Mouse (Mus musculus) regulatory T cell (primary cell): ENCODE measurements around the gene Cnp.
"Not testable (repeated sequence)": the region's sequence is repeated elsewhere in the genome, so short reads cannot be mapped to it uniquely, and the experiment has no call there.

Source experiments
- in situ Hi-C: fragments of 300-600 bp; cut with MboI, MseI; formaldehyde crosslinking; loops from one replicate; pipeline ENCODE4 v1.15.1; 2025; ENCODE audit warnings: high pct_unique_total_duplicates

Gene Cnp

DNA sequence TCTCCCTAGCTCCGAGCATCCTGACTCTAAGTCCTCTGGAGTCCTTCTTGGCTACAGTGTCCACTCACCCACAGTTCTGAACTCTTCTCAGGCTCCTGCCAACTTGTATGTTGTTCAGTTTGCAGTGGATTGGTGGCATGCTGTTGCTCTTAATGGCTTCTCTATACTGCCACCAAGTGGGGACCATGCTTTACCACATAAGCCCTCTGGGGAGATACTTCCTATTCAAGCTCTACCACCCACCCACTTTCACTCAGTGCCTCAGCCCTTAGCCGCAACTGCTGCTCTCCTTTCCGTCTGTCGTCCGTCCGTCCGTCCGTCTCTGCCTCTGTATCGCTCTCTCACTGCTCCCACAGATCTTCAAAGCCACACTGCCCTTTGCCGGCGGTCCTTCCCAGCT, 19.1 kb upstream of the Cnp start:
- in situ Hi-C loops, result loop anchor here (5.0 kb wide), 1 partner anchor 78 kb away; no protein-coding TSS in a partner anchor

DNA sequence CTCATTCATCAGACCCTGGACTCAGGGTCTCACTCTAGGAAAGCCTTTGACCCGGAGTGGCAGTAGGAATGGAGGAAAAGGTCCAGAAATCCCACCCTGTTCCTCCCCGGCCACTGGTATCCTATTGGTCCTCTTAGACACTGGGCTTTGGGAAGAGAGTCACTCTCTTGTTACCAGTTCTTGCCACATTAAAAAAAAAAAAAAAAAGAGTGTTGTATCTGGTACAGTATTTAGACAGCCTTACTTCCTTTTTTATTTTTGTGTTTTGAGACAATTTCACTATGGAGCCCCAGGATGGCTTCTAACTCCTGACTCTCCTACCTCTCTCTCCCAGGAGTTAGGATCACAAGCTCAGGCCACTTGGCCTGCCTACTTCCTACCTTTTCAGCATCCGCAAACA, 17.1 kb upstream of the Cnp start:
- in situ Hi-C loops, result loop anchor here (5.0 kb wide), 1 partner anchor 80 kb away; no protein-coding TSS in a partner anchor

DNA sequence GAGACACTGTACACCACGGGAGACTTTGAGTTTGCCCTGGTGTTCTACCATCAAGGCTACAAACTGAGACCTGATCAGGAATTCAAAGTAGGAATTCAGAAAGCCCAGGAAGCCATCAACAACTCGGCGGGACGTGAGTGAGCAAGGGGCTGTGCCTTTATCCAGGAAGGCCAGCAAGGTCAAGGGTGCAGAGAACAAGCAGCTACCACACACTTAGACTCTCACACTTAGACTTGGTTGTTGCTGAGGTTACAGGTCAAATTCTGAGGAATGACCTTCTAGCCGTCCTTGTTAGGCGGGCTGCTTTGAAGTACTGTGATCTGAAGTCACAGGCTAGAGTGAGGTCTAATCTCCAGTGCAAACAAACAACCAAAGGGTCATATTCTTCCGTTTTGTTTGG, 15.2 kb upstream of the Cnp start:
- in situ Hi-C loops, result loop anchor here (5.0 kb wide), 1 partner anchor 82 kb away; no protein-coding TSS in a partner anchor

DNA sequence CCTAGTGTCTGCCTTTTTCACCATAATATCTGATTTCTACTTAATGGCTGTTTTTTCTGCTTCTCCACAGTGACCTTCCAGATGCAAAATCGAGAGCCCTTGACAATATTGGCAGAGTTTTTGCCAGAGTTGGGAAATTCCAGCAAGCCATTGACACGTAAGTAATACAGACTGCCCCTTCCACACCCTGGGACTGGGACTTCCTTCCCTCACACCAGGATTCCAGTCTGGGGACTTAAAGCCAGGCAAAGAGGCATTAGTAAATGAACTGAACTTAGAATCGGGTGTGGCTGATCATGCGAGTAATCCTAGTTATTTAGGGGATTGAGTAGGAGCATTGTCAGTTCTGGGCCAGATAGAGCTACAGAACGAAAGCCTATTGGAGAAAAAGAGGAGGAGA, 13.0 kb upstream of the Cnp start:
- in situ Hi-C loops, result no loop called here

DNA sequence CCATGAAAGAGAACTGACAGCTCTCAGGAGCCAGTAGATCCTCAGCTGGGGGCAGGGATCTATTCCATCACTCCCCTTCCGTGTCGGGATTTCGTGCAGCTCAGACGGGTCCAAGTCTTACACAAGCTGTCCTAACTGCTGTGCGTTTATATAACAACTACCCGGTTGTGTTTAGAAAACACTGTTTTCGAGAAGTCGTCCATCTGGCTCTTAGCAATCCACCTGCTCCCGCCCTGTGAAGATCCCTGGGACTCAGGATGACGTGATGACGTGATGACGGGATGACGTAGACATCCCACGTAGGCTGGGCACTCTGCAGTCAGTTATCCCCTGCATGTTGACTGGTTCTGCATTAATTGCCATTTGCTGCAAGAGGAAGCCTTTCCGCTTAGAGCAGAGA, 10.4 kb upstream of the Cnp start:
- in situ Hi-C loops, result no loop called here

DNA sequence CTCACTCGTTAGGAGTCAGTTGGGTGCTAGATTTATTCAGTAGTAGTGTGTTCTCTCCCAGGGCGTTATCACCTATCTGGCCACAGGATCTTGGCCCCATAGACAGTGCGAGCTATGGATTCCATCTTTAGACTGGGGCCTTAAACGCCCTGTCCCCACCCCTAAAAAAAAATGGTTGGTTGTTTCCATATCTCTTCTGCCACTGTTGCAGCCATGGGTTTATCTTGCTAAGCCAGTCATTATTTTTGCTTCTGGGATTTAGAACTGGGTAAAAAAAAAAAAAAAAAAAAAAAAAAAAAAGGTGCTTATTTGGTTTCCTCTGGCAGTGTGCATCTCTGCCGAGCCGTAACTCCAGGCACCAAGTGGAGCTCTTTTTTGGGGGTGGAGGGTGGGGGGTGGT, 10.0 kb upstream of the Cnp start:
- in situ Hi-C loops, result loop anchor here (5.0 kb wide), 2 partner anchors 78 to 143 kb away; no protein-coding TSS in a partner anchor

DNA sequence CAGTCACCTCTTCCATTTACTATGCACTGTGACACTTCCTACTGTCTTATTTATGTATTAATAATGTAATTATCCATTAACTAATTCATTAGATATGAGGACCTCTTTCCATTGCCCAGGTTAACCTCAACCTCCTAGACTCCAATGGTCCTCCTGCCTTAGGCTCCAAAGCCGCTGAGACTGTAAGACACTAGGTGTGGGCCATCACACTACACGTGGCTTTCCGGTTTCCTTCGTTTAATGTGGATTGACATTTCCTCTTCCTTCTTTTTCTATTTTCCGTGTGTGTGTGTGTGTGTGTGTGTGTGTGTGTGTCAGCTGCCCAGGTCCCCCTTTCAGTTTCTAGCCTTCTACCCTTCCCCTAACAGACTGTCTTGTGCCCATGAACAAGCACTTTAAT, 7.5 kb upstream of the Cnp start:
- in situ Hi-C loops, result loop anchor here (5.0 kb wide), 2 partner anchors 75 to 140 kb away; no protein-coding TSS in a partner anchor

DNA sequence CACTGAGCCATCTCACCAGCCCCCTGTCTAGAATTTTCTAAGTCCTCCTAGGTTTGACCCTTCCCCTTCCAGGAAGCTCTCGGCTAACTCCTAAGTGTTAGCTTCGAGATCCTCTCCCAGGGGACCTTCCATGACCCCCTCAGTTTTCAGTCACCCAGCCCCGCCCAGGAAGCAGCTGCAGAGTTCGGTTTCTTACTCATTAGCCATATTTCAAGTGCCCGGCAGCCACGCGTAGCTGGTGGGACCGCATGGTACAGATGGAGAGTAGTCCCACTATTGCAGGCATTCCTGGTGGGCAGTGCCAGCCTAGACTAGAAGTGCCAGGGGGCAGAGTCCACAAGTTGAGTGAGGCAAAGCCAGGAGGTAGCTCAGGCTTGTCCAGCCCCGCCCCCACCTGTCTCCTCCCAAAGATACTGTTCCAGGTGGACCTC, 6.9 kb upstream of the Cnp start:
- in situ Hi-C loops, result loop anchor here (5.0 kb wide), 2 partner anchors 74 to 139 kb away; no protein-coding TSS in a partner anchor

DNA sequence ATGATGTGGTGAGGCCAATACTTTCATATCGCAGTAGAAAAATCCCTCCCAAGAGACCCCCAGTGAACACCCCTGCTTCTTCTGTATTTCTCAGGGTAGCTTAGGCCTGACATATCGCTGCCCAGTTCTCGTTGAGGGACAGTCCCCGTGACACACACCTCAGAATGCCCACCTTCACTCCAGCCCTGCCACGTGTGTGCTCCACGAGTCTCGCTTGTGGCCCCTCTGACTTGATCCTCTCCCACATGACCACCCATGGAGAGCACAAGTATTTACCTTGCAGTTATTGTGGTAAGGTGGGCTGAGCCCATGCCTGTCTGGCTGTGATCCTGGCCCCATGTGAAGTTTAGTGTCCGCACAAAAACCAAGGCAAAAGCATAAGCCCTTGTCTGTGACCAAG, 6.0 kb upstream of the Cnp start:
- in situ Hi-C loops, result loop anchor here (5.0 kb wide), 2 partner anchors 74 to 139 kb away; no protein-coding TSS in a partner anchor

DNA sequence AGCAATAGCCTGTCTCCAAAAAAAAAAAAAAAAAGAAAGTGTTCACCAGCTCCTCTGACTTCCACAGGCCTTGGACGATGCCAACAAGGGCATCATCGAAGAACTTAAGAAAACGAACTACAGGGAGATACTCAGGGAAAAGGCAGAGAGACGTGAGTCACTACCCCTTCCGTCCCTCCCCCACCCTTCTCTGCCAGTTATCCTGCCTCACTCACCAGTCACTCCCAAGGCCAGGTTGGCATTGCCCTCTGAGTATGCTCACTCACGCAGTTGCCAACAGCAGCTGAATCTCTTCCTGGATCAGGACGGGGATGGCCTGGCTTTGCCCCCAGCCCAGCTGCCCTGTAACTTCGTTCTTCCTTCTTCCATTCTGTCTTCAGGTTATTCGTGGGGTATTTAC, 4.9 kb upstream of the Cnp start:
- in situ Hi-C loops, result loop anchor here (5.0 kb wide), 2 partner anchors 73 to 138 kb away; no protein-coding TSS in a partner anchor

DNA sequence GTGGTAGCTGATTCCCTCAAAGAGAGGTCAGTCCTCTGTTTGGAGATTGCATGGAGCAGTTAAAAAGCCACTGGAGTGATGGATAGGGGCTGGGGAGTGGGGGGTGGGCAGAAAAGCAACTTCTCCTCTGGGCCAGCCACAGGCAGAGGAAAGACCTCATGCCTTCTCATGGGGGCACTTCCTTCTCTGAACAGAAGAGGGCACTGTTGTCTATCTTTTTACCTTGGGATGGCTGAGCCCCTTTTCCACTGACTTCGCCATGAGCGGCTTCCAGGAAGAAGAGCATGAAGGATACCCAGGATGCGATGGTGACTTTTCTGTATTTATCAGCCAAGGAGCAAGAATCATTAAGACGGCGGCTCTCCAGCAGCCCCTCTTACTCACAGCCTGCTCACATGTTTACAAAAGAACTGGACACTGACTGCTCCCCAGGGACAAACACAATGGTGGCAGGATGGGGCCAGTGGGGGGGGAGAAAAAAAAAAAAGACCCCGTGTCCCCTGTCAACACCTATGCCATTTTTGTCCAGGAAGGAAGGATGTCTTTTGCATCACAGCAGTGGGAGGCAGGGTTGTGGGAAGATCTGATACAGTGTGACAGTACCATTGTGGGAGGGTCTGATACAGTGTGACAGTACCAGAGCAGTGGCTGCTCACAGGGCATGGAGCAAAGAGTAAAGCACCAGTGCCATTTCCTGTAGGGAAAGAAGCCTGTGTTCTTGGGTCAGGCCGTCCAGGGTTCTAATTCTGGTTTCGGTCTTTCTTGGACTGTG, 4.1 kb upstream of the Cnp start:
- in situ Hi-C loops, result no loop called here

DNA sequence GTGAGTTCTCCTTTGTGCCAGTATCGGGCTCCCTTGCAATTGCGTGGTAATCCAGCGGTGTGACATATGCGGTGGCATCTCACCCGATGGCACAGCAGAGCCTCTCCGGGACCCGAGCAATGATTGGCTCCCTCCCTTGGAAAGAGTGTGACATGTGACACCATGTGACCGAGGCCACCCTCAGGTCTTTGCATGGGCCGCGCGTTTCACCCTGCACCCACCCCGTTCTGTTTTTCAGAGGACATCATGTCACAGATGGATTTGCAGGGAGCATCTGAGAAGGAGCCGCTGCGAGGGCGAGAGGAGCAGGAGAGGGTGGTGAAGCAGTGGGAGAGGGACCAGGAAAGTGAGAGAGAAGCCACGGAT, 3.5 kb upstream of the Cnp start:
- in situ Hi-C loops, result no loop called here

DNA sequence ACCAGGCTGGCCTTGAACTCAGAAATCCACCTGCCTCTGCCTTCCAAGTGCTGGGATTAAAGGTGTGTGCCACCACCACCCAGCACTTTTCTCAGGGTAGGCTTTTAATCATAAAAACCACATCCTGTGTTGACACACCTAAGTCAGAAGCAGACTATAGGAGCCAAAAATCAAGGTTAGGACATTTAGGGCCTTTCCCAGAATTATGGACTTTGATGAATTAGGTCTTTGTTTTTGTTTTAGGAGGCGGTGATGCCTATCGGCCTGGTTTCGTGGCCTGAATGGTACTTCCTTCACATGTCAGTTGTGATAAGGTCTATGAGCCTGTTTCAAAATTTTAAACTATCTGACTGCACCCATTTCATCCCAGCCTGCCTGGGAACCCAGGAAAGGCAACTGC, 516 bp upstream of the Cnp start:
- in situ Hi-C loops, result no loop called here

DNA sequence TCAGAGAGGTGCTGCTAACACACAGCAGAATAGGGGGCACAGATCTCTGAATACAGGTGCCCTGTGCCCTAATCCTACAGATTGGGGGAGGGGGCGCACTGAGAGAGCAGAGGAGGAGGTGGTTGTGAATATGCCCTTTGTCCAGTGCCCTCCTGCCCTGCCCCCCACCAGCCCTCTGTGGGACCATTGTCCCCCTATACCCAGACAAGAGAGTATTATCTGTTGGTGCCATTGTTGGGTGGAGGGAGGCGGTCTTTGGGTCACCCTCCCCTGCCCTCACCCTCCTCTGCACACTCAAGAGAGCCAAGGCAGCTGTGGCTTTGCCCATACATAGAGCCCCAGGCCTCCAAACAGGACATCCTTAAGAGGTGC, 766 bp downstream of the Cnp start:
- in situ Hi-C loops, result no loop called here

DNA sequence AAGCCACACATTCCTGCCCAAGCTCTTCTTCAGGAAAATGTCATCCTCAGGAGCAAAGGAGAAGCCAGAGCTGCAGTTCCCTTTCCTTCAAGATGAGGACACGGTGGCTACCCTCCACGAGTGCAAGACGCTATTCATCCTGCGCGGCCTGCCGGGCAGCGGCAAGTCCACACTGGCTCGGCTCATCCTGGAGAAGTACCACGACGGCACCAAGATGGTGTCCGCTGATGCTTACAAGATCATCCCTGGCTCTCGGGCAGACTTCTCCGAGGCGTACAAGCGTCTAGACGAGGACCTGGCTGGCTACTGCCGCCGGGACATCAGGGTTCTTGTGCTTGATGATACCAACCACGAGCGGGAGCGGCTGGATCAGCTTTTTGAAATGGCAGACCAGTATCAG, 1.6 kb downstream of the Cnp start:
- in situ Hi-C loops, result no loop called here

DNA sequence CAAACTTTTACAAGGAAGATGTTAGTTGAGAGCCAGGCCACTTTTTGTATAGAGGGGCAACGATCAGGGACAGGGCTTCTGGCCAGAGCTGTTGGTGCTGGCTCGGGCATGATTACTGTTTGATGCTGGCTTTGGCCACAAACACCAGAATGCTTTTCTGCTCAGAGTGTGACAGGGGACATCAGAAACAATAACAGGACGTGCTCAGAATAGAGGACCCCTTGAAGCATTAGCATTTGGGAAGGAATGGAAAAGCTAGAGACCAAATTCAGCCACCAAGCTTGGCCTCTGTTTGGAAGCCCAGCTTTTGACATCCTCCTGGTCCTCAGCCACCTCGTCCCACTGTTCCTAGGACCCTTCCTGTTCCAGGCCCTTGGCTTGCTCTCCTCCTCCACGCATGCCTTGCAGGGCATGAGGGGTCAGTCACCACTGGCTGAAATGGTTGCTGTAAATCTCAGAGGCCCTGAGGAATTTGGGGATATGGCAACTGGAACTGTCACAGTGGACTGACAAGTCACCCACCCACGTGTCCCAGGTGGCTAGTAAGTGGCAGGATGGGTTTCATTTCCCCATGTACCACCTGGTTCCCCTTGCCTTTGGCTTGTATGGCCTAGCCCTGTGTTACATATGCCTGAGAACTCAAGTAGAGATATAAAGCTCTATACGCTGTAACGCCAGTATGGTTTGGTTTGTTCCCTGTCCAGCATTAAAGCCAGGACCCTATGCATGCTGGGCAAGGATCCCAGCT, 3.3 kb downstream of the Cnp start:
- in situ Hi-C loops, result no loop called here

DNA sequence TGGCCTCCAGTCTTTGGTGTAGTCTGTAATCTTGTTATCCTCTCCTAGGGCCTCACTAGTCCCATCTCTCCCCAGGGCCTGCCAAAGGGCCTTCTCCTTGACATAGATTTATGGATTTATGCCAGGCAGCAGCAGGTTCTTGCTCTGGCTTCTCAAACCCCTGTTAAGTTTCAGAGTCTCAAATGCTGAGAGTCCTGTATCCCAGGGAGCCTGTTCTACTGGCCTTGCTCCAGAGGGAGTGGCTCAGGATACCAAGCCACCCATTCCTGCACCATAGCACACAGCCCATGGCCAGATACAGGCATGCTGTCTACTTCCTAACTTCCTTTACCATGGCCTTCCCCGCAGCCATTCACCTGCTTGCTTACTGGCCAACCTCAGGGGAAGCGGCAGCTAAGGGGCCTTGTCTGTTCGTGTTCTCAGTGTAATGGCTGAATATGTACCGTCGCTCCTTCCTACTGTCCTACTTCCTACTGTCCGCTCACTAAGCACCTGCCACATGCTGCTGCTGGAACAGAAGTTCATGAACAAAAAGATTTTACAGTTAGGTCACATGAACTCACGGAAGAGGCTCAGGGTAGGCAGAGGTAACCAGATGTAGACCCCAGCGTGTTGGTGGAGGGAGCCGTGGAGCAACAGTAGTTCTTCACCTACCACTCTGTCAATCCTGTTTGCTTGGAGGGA, 4.6 kb downstream of the Cnp start:
- in situ Hi-C loops, result no loop called here

DNA sequence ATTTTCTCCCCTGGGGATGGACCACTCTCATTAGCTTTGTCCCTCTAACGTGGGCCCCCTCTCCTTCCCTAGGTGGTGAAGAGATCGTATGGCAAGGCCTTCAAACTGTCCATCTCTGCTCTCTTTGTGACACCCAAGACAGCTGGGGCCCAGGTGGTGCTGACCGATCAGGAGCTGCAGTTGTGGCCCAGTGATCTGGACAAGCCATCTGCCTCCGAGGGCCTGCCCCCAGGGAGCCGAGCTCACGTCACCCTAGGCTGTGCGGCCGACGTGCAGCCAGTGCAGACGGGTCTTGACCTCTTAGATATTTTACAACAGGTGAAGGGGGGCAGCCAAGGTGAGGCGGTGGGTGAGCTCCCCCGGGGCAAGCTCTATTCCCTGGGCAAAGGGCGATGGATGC, 5.6 kb downstream of the Cnp start:
- in situ Hi-C loops, result no loop called here

DNA sequence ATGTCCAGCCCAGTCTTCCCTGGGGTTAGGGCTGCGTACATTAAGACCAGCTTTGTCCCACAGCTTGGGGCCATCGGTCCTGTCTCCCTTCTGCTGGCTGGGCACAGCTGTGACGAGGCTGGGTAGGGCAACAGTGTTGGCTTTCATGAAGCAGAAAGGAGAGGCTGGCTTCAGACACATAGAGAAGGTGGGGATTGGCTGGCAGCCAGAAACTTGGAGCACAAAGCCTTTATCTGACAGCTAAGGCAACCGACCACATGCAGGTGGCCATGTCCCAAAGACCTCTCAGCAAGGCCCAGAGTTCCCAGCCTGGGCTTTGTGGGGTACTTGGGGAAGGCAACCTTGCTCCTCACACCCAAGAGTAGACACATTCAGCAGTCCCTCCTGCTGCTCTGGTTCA, 7.1 kb downstream of the Cnp start:
- in situ Hi-C loops, result no loop called here

DNA sequence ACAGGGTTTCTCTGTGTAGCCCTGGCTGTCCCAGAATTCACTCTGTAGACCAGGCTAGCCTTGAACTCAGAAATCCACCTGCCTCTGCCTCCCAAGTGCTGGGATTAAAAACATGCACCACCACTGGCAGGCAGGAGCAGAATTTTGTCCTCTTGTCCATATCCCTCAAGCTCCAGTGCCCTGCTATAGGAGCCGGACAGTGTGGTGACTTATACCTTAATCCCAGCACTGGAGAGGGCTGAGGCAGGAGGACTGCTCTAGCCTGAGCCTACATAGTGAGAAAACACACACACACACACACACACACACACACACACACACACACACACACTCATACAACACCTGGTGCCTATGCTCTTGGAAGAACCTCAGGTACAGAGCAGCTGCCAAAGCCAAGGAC, 7.7 kb downstream of the Cnp start:
- in situ Hi-C loops, result not testable (repeated sequence)

DNA sequence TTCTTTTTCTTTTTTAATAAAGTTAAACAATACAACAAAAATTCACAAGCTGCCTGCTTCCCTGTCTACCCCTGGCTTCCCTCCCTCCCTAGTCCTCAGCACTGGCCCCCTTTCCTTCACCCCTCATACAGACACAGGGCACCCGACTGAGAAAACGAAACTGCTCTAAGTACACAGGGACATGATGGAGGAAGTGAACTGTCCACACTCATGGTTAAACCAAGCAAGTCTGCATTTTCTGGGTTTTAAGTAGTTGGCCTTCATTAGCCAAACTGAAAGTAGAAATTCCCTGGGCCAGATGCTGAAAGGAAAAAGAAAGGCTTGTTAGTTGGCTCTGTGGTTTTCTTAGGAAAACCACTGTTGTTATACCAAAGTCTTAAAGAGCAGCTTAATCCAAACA, 8.1 kb downstream of the Cnp start:
- in situ Hi-C loops, result no loop called here

DNA sequence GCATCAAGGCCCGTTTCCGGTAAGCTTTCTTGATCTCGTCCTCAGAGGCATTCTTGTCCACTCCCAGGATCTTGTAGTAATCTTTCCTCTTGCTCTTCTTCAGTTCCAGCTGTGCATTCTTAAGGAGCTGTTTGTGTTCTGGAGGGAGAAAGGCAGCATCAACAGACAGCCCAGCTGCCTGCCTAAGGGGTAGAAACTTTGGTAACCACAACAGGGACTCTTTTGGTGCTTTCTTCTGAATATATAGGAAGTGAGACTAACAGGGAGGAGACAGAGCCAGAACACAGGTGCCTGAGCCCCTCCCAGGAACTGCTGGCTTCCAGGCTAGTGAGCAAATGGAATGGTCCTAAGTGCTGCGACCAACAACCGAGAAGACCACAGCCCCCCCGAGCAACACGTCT, 9.9 kb downstream of the Cnp start:
- in situ Hi-C loops, result no loop called here
